13 mouse cellular contexts compared by ENCODE assay signal in genomic region chr17:27445364-27446075, GRCm38 (mm10).
DNase-seq lines count a peak whose midpoint lies in the region; ATAC-seq lines count a peak whose summit lies in the region.
"Had no signal": no experiment of that assay in that cellular context is flagged by ENCODE, and none has a peak within 500 bp of the region (broad histone marks: within the 10 kb centered on the region; RNA-seq: fewer than 3 reads in every experiment).

No protein-coding gene starts in this region.

- H3K36me3 ChIP-seq in hindbrain, embryonic 12.5 days, result no peaks in the 10 kb centered on the region
- H3K36me3 ChIP-seq: liver, embryonic 12.5 days had no signal

- no peak overlapping the region for H3K9ac ChIP-seq in hindbrain, embryonic 12.5 days
- H3K9ac ChIP-seq: liver, embryonic 12.5 days had no signal

- H3K27me3 ChIP-seq in hindbrain, embryonic 12.5 days, result no peaks in the 10 kb centered on the region

- no peak overlapping the region for H3K4me3 ChIP-seq in hindbrain, embryonic 12.5 days
- H3K4me3 ChIP-seq: erythroblast, embryonic 14.5 days; liver, embryonic 12.5 days had no signal

- DNase-seq in cerebellum, postnatal 14 days, result peak; percentile 53 to 55
- no peak for DNase-seq in cerebellum, adult 11-12 months
- peak; percentile 74 for DNase-seq in adrenal gland, postnatal 14 days
- DNase-seq in kidney, postnatal 36 days, result peak; percentile 54 to 68
- no peak for DNase-seq in frontal cortex, adult 2 months (ENCODE audit: extremely low spot score in 1 of 2, low spot score in 1 of 2)
- DNase-seq in gastrocnemius, postnatal 36 days, result no peak
- DNase-seq: cerebellum, adult 11 months; midbrain, embryonic 14.5 days had no signal

- no peak overlapping the region for H3K4me2 ChIP-seq in hindbrain, embryonic 12.5 days (replicated peaks)
- H3K4me2 ChIP-seq: liver, embryonic 12.5 days had no signal

- intact Hi-C loops in gastrocnemius, postnatal 36 days (cut with DNase I), result no loop called here

- WGBS in hindbrain, embryonic 12.5 days, result 53% methylated on average over 17 of the region's 17 CpGs

- peaks cover 25% of the 10 kb centered on the region for H3K4me1 ChIP-seq in hindbrain, embryonic 12.5 days
- H3K4me1 ChIP-seq: liver, embryonic 12.5 days had no signal

- H3K27ac ChIP-seq in hindbrain, embryonic 12.5 days, result 0 out of 2 replicates have a peak overlapping the region, but pooled peaks have one; percentile 46
- H3K27ac ChIP-seq: liver, embryonic 12.5 days had no signal

- no peaks in the 10 kb centered on the region for H3K9me3 ChIP-seq in hindbrain, embryonic 12.5 days (replicated peaks)
- H3K9me3 ChIP-seq: liver, embryonic 12.5 days had no signal

- ATAC-seq in hindbrain, embryonic 12.5 days (ENCODE audit: low FRiP score), result peak; percentile 30; the same call in 1 of the 2 replicates
- ATAC-seq in monocyte, adult 5-6 weeks (replicated peaks; ENCODE audit: insufficient number of reproducible peaks, low FRiP score, low TSS enrichment, poor library complexity, severe bottlenecking), result no peak
- ATAC-seq: intestine, embryonic 16.5 days; liver, embryonic 12.5 days had no signal

Comparison
In these comparisons a context has a peak if more than half of its experiments do, and no peak if none do; other contexts are left out.
1. DNase-seq: peak in cerebellum, postnatal 14 days (2 of 2), adrenal gland, postnatal 14 days (single experiment) and kidney, postnatal 36 days (2 of 2); none in cerebellum, adult 11-12 months (single experiment), frontal cortex, adult 2 months (0 of 2) and gastrocnemius, postnatal 36 days (0 of 2).